Mouse (Mus musculus) embryonic facial prominence, embryonic 13.5 days (tissue): ENCODE results near the gene Orai3. TPM values are rescaled to one million over a fixed set of nuclear protein-coding genes. Genes with fewer than 3 reads are reported as not detected.

Source experiments
- ATAC-seq: fragments of 200-750 bp; cut with Nextera tagmentation; 2 replicates; pipeline ENCODE4 v1.8.0; 2017; ENCODE audit warnings: low read depth; ENCODE audit not compliant: insufficient number of reproducible peaks, insufficient read depth, low FRiP score, low TSS enrichment
- H3K27ac ChIP-seq: fragments of 300-500 bp; sonication (generic); 2 replicates; pipeline ENCODE4 v1.5.1; 2015; ENCODE audit warnings: moderate library complexity, mild to moderate bottlenecking, inconsistent platforms
- H3K27me3 ChIP-seq: fragments of 300-500 bp; sonication (generic); 2 replicates; pipeline ENCODE4 v1.6.1; 2015; ENCODE audit warnings: mild to moderate bottlenecking, inconsistent platforms
- H3K36me3 ChIP-seq: fragments of 300-500 bp; sonication (generic); 2 replicates; pipeline ENCODE4 v1.6.1; 2015; ENCODE audit warnings: mild to moderate bottlenecking, inconsistent platforms
- H3K4me1 ChIP-seq: fragments of 300-500 bp; sonication (generic); 2 replicates; pipeline ENCODE4 v1.6.1; 2015; ENCODE audit warnings: inconsistent platforms
- H3K4me2 ChIP-seq: fragments of 300-500 bp; sonication (generic); 2 replicates; pipeline ENCODE4 v1.6.1; 2015; ENCODE audit warnings: moderate library complexity, mild to moderate bottlenecking, inconsistent platforms
- H3K4me3 ChIP-seq: fragments of 300-500 bp; sonication (generic); 2 replicates; pipeline ENCODE4 v1.5.1; 2015; ENCODE audit warnings: mild to moderate bottlenecking, inconsistent platforms
- H3K9ac ChIP-seq: fragments of 300-500 bp; sonication (generic); 2 replicates; pipeline ENCODE4 v1.6.1; 2015; ENCODE audit warnings: mild to moderate bottlenecking, inconsistent platforms
- H3K9me3 ChIP-seq: fragments of 300-500 bp; sonication (generic); 2 replicates; pipeline ENCODE4 v1.6.1; 2016; ENCODE audit warnings: inconsistent platforms
- WGBS: fragments of 180-500 bp; shearing (Covaris S2); methylation state at CpG from one replicate; pipeline ENCODE4 v1.1.7; 2015; ENCODE audit warnings: mixed read lengths; 5-methylcytosine and 5-hydroxymethylcytosine counted together
- polyA plus RNA-seq: library from polyadenylated mRNA; unstranded; fragments of >200 nt; fragmentation: Nextera tagmentation; extraction: Ambion mirVana; gene quantifications from 2 replicates; pipeline ENCODE4 v1.2.1, GENCODE M21; 2015

Gene Orai3
- polyA plus RNA-seq, 1 experiment from 2014 or later: 16.4 TPM

GRCm38 (mm10) chr7:127765756-127766155 is 3.9 kb upstream of the Orai3 start:
- Histone ChIP-seq H3K9ac (no peak overlapping the region), H3K4me2 (no peak overlapping the region), H3K27me3 (no peaks in the 10 kb centered on the region), H3K27ac (no peak overlapping the region), H3K4me1 (peaks cover 25% of the 10 kb centered on the region), H3K4me3 (no peak overlapping the region), H3K36me3 (peaks cover 72% of the 10 kb centered on the region), H3K9me3 (no peaks in the 10 kb centered on the region)
- WGBS: 93% methylated on average over 2 of the region's 2 CpGs
- no peak for ATAC-seq

- WGBS: 68% methylated on average over 17 of the region's 17 CpGs
- Histone ChIP-seq H3K9me3 (no peaks in the 10 kb centered on the region), H3K27ac (no peak overlapping the region), H3K36me3 (peaks cover 61% of the 10 kb centered on the region), H3K4me1 (peaks cover 27% of the 10 kb centered on the region), H3K27me3 (no peaks in the 10 kb centered on the region), H3K9ac (no peak overlapping the region), H3K4me3 (no peak overlapping the region), H3K4me2 (no peak overlapping the region)
- no peak for ATAC-seq
These were observed 2.6 kb upstream of the Orai3 start for GRCm38 (mm10) chr7:127766851-127767609.

DNA sequence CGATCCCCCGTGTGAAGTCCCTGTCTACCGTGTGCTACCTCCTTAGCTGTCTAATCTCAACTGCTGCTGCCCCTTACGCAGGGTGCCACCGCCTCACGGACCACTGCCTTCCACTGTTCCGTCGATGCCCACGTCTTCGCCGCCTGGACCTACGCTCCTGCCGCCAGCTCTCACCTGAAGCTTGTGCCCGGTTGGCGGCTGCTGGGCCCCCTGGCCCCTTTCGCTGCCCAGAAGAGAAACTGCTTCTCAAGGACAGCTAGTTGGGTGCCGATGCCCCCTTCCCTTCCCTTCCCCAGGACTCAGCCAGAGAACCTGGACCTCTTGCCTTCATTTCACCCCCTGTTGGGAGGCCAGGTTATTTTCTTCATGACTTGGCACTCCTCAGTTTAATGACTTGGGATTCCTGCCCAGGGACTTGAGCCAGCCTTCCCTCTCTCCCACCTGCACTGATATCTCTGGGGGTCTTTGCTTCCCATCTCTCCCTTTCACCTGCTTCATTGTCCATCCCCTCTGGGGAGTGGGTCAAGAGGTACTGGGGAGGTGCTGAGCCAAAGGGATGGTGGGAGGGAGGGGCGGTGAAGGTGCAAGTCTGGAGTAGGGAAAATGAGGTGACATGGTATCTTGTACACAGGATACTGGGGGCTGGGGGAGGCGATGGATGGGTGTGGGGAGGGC is 1.8 kb upstream of the Orai3 start:
- H3K36me3 ChIP-seq: peaks cover 55% of the 10 kb centered on the region

GRCm38 (mm10) chr7:127768346-127768996 is 1.1 kb upstream of the Orai3 start:
- Histone ChIP-seq H3K9me3 (no peaks in the 10 kb centered on the region), H3K4me1 (peaks cover 27% of the 10 kb centered on the region), H3K36me3 (peaks cover 51% of the 10 kb centered on the region), H3K4me3 (peak overlapping the region; percentile 63), H3K4me2 (peak overlapping the region; percentile 93), H3K27ac (peak overlapping the region; percentile 94), H3K27me3 (no peaks in the 10 kb centered on the region), H3K9ac (no peak overlapping the region)
- 48% methylated on average over 13 of the region's 13 CpGs for WGBS
- ATAC-seq: no peak; the same call in 1 of the 2 replicates

More for the DNA sequence above, 1.8 kb upstream of the Orai3 start:
- no peaks in the 10 kb centered on the region for H3K9me3 ChIP-seq
- WGBS: 92% methylated on average over 19 of the region's 19 CpGs
- no peak for ATAC-seq
- H3K4me3 ChIP-seq: no peak overlapping the region
- no peaks in the 10 kb centered on the region for H3K27me3 ChIP-seq
- peaks cover 27% of the 10 kb centered on the region for H3K4me1 ChIP-seq
- H3K9ac ChIP-seq: no peak overlapping the region
- 0 out of 2 replicates have a peak overlapping the region, but pooled peaks have one; percentile 94 for H3K27ac ChIP-seq
- no peak overlapping the region for H3K4me2 ChIP-seq

DNA sequence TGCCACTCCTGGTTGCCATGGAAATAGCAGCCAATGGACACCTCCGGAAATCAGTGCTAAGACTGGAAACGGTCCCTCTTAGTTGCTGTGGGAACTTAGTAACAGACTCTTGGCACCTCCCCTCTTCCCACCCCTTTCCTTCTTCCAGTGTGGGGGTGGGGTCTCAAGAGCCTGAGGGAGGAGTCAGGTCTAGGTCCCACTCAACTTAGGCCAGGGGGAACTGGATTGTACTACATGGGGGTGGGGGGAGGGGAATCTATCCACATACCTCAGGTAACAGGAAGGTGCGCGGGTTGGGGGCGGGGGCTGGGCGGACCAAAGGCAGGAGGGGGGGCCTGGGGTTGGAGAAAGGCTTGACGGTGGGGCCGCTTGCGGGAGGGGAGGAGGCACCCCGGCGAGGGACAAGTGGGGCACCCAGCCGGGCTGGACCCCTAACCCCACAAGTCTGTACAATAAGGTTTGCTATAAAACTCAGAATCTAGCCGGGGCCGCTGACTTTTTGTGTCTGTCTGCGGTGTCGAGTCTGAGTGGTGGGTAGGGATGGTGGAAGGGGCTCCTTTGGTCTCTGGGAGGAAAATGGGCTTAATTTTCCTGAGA is 520 bp upstream of the Orai3 start:
- peak; percentile 87 for ATAC-seq
- peak overlapping the region; percentile 92 for H3K9ac ChIP-seq
- under 1% methylated on average over 16 of the region's 16 CpGs for WGBS
- H3K36me3 ChIP-seq: peaks cover 45% of the 10 kb centered on the region
- H3K4me2 ChIP-seq: peak overlapping the region; percentile 93
- H3K4me1 ChIP-seq: peaks cover 30% of the 10 kb centered on the region
- no peaks in the 10 kb centered on the region for H3K9me3 ChIP-seq
- peak overlapping the region; percentile 63 for H3K4me3 ChIP-seq
- peak overlapping the region; percentile 94 for H3K27ac ChIP-seq
- H3K27me3 ChIP-seq: no peaks in the 10 kb centered on the region

DNA sequence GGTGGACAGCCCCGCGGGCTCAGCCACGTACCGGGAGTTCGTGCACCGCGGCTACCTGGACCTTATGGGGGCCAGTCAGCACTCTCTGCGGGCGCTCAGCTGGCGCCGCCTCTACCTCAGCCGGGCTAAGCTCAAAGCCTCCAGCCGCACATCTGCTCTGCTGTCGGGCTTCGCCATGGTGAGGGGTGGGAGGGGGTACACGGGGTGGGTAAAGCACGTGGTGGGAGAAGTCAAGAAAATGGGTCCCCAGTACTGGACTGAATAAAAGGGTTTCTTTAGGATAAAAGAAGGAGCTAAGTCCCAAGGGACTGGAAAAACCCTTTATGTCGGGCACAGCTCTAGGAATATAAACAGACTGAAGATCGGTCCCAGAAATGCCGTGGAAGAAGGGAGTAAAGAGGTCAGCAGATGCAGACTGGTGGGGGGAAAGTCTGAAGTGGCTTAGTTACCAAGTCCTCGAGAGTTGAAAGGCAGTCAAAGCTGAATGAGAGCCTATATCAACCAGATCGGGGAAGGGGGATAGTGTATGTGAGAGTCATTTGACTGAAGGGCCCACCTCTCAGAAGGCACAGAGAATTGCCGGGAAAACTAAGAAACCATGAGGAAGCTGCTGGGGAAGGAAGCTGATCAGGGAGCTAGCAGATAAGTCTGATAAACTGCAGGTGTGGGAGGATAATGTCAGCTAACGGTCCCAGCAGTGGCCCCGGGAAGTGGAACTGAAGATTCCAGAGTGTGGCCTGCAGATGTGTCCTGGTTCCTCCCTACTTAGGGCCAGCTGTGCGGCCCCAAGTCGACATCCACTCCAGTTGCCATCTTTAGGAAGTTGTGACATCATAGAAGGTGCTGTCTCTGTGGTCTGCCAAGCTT is 657 bp downstream of the Orai3 start:
- peaks cover 33% of the 10 kb centered on the region for H3K36me3 ChIP-seq
- H3K27me3 ChIP-seq: no peaks in the 10 kb centered on the region
- peak overlapping the region; percentile 93 for H3K4me2 ChIP-seq
- 3% methylated on average over 27 of the region's 27 CpGs for WGBS
- peak; percentile 21; the same call in 1 of the 2 replicates for ATAC-seq
- no peaks in the 10 kb centered on the region for H3K9me3 ChIP-seq
- peak overlapping the region; percentile 92 for H3K9ac ChIP-seq
- peak overlapping the region; percentile 94 for H3K27ac ChIP-seq
- peaks cover 31% of the 10 kb centered on the region for H3K4me1 ChIP-seq
- H3K4me3 ChIP-seq: peak overlapping the region; percentile 63

- peaks cover 36% of the 10 kb centered on the region for H3K4me1 ChIP-seq
- peak overlapping the region; percentile 92; the same call in 1 of the 2 replicates for H3K9ac ChIP-seq
- ATAC-seq: no peak
- peaks cover 23% of the 10 kb centered on the region for H3K36me3 ChIP-seq
- no peaks in the 10 kb centered on the region for H3K27me3 ChIP-seq
- H3K4me2 ChIP-seq: peak overlapping the region; percentile 93
- H3K27ac ChIP-seq: 0 out of 2 replicates have a peak overlapping the region, but pooled peaks have one; percentile 94
- no peaks in the 10 kb centered on the region for H3K9me3 ChIP-seq
- peak overlapping the region; percentile 63; the same call in 1 of the 2 replicates for H3K4me3 ChIP-seq
- 70% methylated on average over 5 of the region's 5 CpGs for WGBS
These were observed 1.6 kb downstream of the Orai3 start for GRCm38 (mm10) chr7:127771262-127771661.

DNA sequence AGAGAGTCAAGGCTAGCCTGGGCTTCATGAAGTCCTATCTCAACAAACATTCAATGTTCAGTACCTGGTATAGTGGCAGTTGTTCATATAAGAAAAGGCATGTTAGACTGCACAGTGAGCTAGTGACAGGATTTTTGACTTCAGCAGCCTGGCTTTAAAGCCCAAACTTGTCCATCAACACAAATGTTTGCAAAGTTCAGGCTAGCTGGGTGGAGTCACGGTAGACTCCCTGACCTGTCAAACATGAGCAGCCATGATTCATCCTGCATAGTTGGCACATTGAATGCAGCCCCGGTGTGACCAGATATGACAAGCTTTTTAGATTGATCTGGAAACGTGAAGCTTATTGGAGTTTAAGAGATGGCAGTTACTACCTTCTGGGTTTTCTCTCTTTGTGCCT is 2.5 kb downstream of the Orai3 start:
- H3K4me2 ChIP-seq: no peak overlapping the region
- H3K4me1 ChIP-seq: peaks cover 36% of the 10 kb centered on the region
- H3K9me3 ChIP-seq: no peaks in the 10 kb centered on the region
- 68% methylated on average over 3 of the region's 3 CpGs for WGBS
- no peak overlapping the region for H3K27ac ChIP-seq
- H3K36me3 ChIP-seq: peaks cover 15% of the 10 kb centered on the region
- H3K27me3 ChIP-seq: no peaks in the 10 kb centered on the region
- no peak for ATAC-seq
- no peak overlapping the region for H3K9ac ChIP-seq
- no peak overlapping the region for H3K4me3 ChIP-seq

DNA sequence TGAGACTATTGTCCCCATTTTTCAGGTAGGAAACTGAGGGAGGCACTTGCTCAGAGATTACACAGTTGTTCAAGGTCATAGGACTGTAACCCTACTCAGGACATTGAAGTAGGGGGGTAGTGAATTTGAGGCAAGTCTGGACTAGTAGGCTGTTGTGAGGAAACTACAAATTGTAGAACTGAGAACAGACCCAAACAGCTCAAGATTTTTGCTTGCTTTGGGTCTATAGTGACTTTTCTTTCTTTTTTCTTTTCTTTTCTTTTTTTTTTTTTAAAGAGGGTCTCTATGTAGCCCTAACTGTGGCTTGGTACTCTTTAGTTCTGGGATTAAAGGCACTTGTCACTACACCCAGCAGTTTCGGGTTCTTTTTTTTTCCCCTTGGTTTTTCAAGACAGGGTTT is 2.9 kb downstream of the Orai3 start:
- Histone ChIP-seq H3K4me1 (peaks cover 36% of the 10 kb centered on the region), H3K4me3 (no peak overlapping the region), H3K27me3 (no peaks in the 10 kb centered on the region), H3K27ac (no peak overlapping the region), H3K9me3 (no peaks in the 10 kb centered on the region), H3K36me3 (peaks cover 11% of the 10 kb centered on the region), H3K4me2 (no peak overlapping the region), H3K9ac (no peak overlapping the region)
- 94% methylated on average over 1 of the region's 1 CpGs for WGBS
- no peak for ATAC-seq

GRCm38 (mm10) chr7:127773664-127774384 is 4.2 kb downstream of the Orai3 start:
- H3K4me2 ChIP-seq: no peak overlapping the region
- H3K4me1 ChIP-seq: peaks cover 36% of the 10 kb centered on the region
- no peaks in the 10 kb centered on the region for H3K9me3 ChIP-seq
- no peak overlapping the region for H3K27ac ChIP-seq
- H3K27me3 ChIP-seq: no peaks in the 10 kb centered on the region
- ATAC-seq: no peak
- WGBS: 39% methylated on average over 9 of the region's 9 CpGs
- 0 out of 2 replicates have a peak, but pooled peaks cover 5% of the 10 kb centered on the region for H3K36me3 ChIP-seq
- no peak overlapping the region for H3K9ac ChIP-seq
- no peak overlapping the region for H3K4me3 ChIP-seq
